Mouse (Mus musculus): ENCODE results near the gene Adcy1. TPM values are rescaled to one million over a fixed set of nuclear protein-coding genes. Genes with fewer than 3 reads are reported as not detected.

Adcy1 gene
- polyA plus RNA-seq, 1 experiment: not detected

- H3K27ac ChIP-seq (ENCODE audit: insufficient read depth, low read depth, low read length): no peak overlapping the region
- TF ChIP-seq CTCF (IDR thresholded peaks at IDR 0.05; ENCODE audit: insufficient read depth, low read depth, low read length) (no peak), POLR2A (IDR thresholded peaks at IDR 0.05; ENCODE audit: insufficient read depth, low read depth, low read length) (no peak)
- WGBS: 89% methylated on average over 4 of the region's 4 CpGs
Measured at GRCm38 (mm10) chr11:7195312-7195685, 132.0 kb downstream of the Adcy1 start.

GRCm38 (mm10) chr11:7197491-7197941 is 134.2 kb downstream of the Adcy1 start, which contains the start of gene Igfbp1:
Igfbp1 (plus strand) TSS chr11:7197782.
- Histone ChIP-seq H3K27ac (ENCODE audit: insufficient read depth, low read depth, low read length) (no peak within 1 kb of the TSS), H3K4me3 (ENCODE audit: insufficient read depth, low read depth, low read length) (no peak within 1 kb of the TSS), H3K4me1 (ENCODE audit: control insufficient read depth, insufficient read depth, low read length) (no peaks in the 10 kb centered on the region)
- TF ChIP-seq POLR2A (IDR thresholded peaks at IDR 0.05; ENCODE audit: insufficient read depth, low read depth, low read length) (no peak), CTCF (IDR thresholded peaks at IDR 0.05; ENCODE audit: insufficient read depth, low read depth, low read length) (no peak)
- WGBS: 52% methylated on average over 12 of the region's 12 CpGs

More at GRCm38 (mm10) chr11:7195312-7195685, 132.0 kb downstream of the Adcy1 start:
- Histone ChIP-seq H3K4me3 (ENCODE audit: insufficient read depth, low read depth, low read length) (no peak overlapping the region), H3K4me1 (ENCODE audit: control insufficient read depth, insufficient read depth, low read length) (no peaks in the 10 kb centered on the region)

GRCm38 (mm10) chr11:7198006-7198405 is 134.7 kb downstream of the Adcy1 start:
- WGBS: 92% methylated on average over 19 of the region's 19 CpGs

GRCm38 (mm10) chr11:7198481-7199256 is 135.4 kb downstream of the Adcy1 start:
- WGBS: 80% methylated on average over 10 of the region's 10 CpGs
- TF ChIP-seq CTCF (IDR thresholded peaks at IDR 0.05; ENCODE audit: insufficient read depth, low read depth, low read length) (no peak), POLR2A (IDR thresholded peaks at IDR 0.05; ENCODE audit: insufficient read depth, low read depth, low read length) (no peak)
- H3K27ac ChIP-seq (ENCODE audit: insufficient read depth, low read depth, low read length): no peak overlapping the region

More at GRCm38 (mm10) chr11:7198006-7198405, 134.7 kb downstream of the Adcy1 start:
- H3K27ac ChIP-seq (ENCODE audit: insufficient read depth, low read depth, low read length): no peak overlapping the region
- no peak overlapping the region for H3K4me3 ChIP-seq (ENCODE audit: insufficient read depth, low read depth, low read length)
- TF ChIP-seq CTCF (IDR thresholded peaks at IDR 0.05; ENCODE audit: insufficient read depth, low read depth, low read length) (no peak), POLR2A (IDR thresholded peaks at IDR 0.05; ENCODE audit: insufficient read depth, low read depth, low read length) (no peak)
- no peaks in the 10 kb centered on the region for H3K4me1 ChIP-seq (ENCODE audit: control insufficient read depth, insufficient read depth, low read length)

GRCm38 (mm10) chr11:7199736-7200392 is 136.6 kb downstream of the Adcy1 start:
- 52% methylated on average over 14 of the region's 14 CpGs for WGBS
- no peaks in the 10 kb centered on the region for H3K4me1 ChIP-seq (ENCODE audit: control insufficient read depth, insufficient read depth, low read length)
- H3K4me3 ChIP-seq (ENCODE audit: insufficient read depth, low read depth, low read length): no peak overlapping the region
- TF ChIP-seq POLR2A (IDR thresholded peaks at IDR 0.05; ENCODE audit: insufficient read depth, low read depth, low read length) (no peak), CTCF (IDR thresholded peaks at IDR 0.05; ENCODE audit: insufficient read depth, low read depth, low read length) (0 out of 2 replicates have a peak, but pooled peaks have one; percentile 5)
- H3K27ac ChIP-seq (ENCODE audit: insufficient read depth, low read depth, low read length): no peak overlapping the region

More at GRCm38 (mm10) chr11:7198481-7199256, 135.4 kb downstream of the Adcy1 start:
- no peaks in the 10 kb centered on the region for H3K4me1 ChIP-seq (ENCODE audit: control insufficient read depth, insufficient read depth, low read length)
- no peak overlapping the region for H3K4me3 ChIP-seq (ENCODE audit: insufficient read depth, low read depth, low read length)

- WGBS: 81% methylated on average over 9 of the region's 9 CpGs
- H3K27ac ChIP-seq (ENCODE audit: insufficient read depth, low read depth, low read length): no peak overlapping the region
- H3K4me1 ChIP-seq (ENCODE audit: control insufficient read depth, insufficient read depth, low read length): no peaks in the 10 kb centered on the region
- TF ChIP-seq POLR2A (IDR thresholded peaks at IDR 0.05; ENCODE audit: insufficient read depth, low read depth, low read length): no peak
- no peak for TF ChIP-seq CTCF (IDR thresholded peaks at IDR 0.05; ENCODE audit: insufficient read depth, low read depth, low read length)
- no peak overlapping the region for H3K4me3 ChIP-seq (ENCODE audit: insufficient read depth, low read depth, low read length)
Measured at GRCm38 (mm10) chr11:7200393-7200783, 137.1 kb downstream of the Adcy1 start.

- TF ChIP-seq CTCF (IDR thresholded peaks at IDR 0.05; ENCODE audit: insufficient read depth, low read depth, low read length): no peak
- no peak for TF ChIP-seq POLR2A (IDR thresholded peaks at IDR 0.05; ENCODE audit: insufficient read depth, low read depth, low read length)
- no peak overlapping the region for H3K27ac ChIP-seq (ENCODE audit: insufficient read depth, low read depth, low read length)
- H3K4me1 ChIP-seq (ENCODE audit: control insufficient read depth, insufficient read depth, low read length): no peaks in the 10 kb centered on the region
- 80% methylated on average over 7 of the region's 7 CpGs for WGBS
- H3K4me3 ChIP-seq (ENCODE audit: insufficient read depth, low read depth, low read length): no peak overlapping the region
Measured at GRCm38 (mm10) chr11:7202206-7202605, 138.9 kb downstream of the Adcy1 start.

GRCm38 (mm10) chr11:7203846-7204245 is 140.6 kb downstream of the Adcy1 start:
- no peaks in the 10 kb centered on the region for H3K4me1 ChIP-seq (ENCODE audit: control insufficient read depth, insufficient read depth, low read length)
- H3K4me3 ChIP-seq (ENCODE audit: insufficient read depth, low read depth, low read length): no peak overlapping the region
- TF ChIP-seq POLR2A (IDR thresholded peaks at IDR 0.05; ENCODE audit: insufficient read depth, low read depth, low read length) (no peak), CTCF (IDR thresholded peaks at IDR 0.05; ENCODE audit: insufficient read depth, low read depth, low read length) (no peak)
- 94% methylated on average over 9 of the region's 9 CpGs for WGBS
- no peak overlapping the region for H3K27ac ChIP-seq (ENCODE audit: insufficient read depth, low read depth, low read length)

GRCm38 (mm10) chr11:7210343-7210742 is 147.1 kb downstream of the Adcy1 start:
- Histone ChIP-seq H3K27ac (ENCODE audit: insufficient read depth, low read depth, low read length) (no peak overlapping the region), H3K4me1 (ENCODE audit: control insufficient read depth, insufficient read depth, low read length) (peaks cover 13% of the 10 kb centered on the region), H3K4me3 (ENCODE audit: insufficient read depth, low read depth, low read length) (no peak overlapping the region)
- TF ChIP-seq POLR2A (IDR thresholded peaks at IDR 0.05; ENCODE audit: insufficient read depth, low read depth, low read length): no peak
- TF ChIP-seq CTCF (IDR thresholded peaks at IDR 0.05; ENCODE audit: insufficient read depth, low read depth, low read length): peak; percentile 90
- 24% methylated on average over 6 of the region's 6 CpGs for WGBS
